Mouse (Mus musculus) lung, adult 2 months (tissue): ENCODE measurements around the gene Nkg7.

ENCODE experiments used
- CTCF ChIP-seq: fragments of 200-500 bp; IDR thresholded peaks from 2 replicates; pipeline ENCODE4 v1.5.1; 2011; ENCODE audit warnings: mild to moderate bottlenecking, low read length, control low read depth; ENCODE audit not compliant: insufficient read depth
- POLR2A ChIP-seq: fragments of 200-500 bp; IDR thresholded peaks from 2 replicates; pipeline ENCODE4 v1.6.1; 2011; ENCODE audit warnings: low read depth, mild to moderate bottlenecking, control low read depth, low read length, borderline replicate concordance; ENCODE audit errors: extremely low read depth

GRCm38 (mm10) chr7:43417298-43417697 lies 19.6 kb upstream of the Nkg7 start:
- TF ChIP-seq CTCF (no peak), POLR2A (no peak)
